Mouse (Mus musculus) neural tube, embryonic 14.5 days (tissue): ENCODE measurements around the gene Mboat1. TPM values are rescaled to one million over a fixed set of nuclear protein-coding genes. Genes with fewer than 3 reads are reported as not detected.

Experiments used
- ATAC-seq: fragments of 200-750 bp; cut with Nextera tagmentation; 2 replicates; pipeline ENCODE4 v1.8.0; 2017; ENCODE audit warnings: low read depth, mild to moderate bottlenecking, moderate TSS enrichment, moderate library complexity
- H3K27ac ChIP-seq: fragments of 300-500 bp; sonication (generic); 2 replicates; pipeline ENCODE4 v1.5.1; 2014; ENCODE audit warnings: low read depth, mild to moderate bottlenecking, control low read depth, low read length, moderate library complexity, mixed read lengths
- H3K27me3 ChIP-seq: fragments of 300-500 bp; sonication (generic); 2 replicates; pipeline ENCODE4 v1.6.1; 2014; ENCODE audit warnings: low read length; ENCODE audit not compliant: control insufficient read depth, insufficient read depth
- H3K36me3 ChIP-seq: fragments of 300-500 bp; sonication (generic); 2 replicates; pipeline ENCODE4 v1.6.1; 2014; ENCODE audit warnings: low read length, mixed read lengths; ENCODE audit not compliant: control insufficient read depth, insufficient read depth
- H3K4me1 ChIP-seq: fragments of 300-500 bp; sonication (generic); 2 replicates; pipeline ENCODE4 v1.6.1; 2014; ENCODE audit warnings: low read length; ENCODE audit not compliant: control insufficient read depth, insufficient read depth
- H3K4me2 ChIP-seq: fragments of 300-500 bp; sonication (generic); 2 replicates; pipeline ENCODE4 v1.6.1; 2014; ENCODE audit warnings: mild to moderate bottlenecking, low read depth, low read length, control low read depth
- H3K4me3 ChIP-seq: fragments of 300-500 bp; sonication (generic); 2 replicates; pipeline ENCODE4 v1.5.1; 2014; ENCODE audit warnings: low read depth, low read length, control low read depth, mixed read lengths
- H3K9ac ChIP-seq: fragments of 300-500 bp; sonication (generic); replicated peaks from 2 replicates; pipeline ENCODE4 v1.6.1; 2014; ENCODE audit warnings: low read depth, mild to moderate bottlenecking, control low read depth, low read length, mixed read lengths
- H3K9me3 ChIP-seq: fragments of 300-500 bp; sonication (generic); 2 replicates; pipeline ENCODE4 v1.6.1; 2016; ENCODE audit warnings: low read length; ENCODE audit not compliant: control insufficient read depth
- WGBS: fragments of 180-500 bp; shearing (Covaris S2); extraction: QIAGEN DNeasy Blood & Tissue Kit; methylation state at CpG from one replicate; pipeline ENCODE4 v1.1.7; 2014; 5-methylcytosine and 5-hydroxymethylcytosine counted together
- polyA plus RNA-seq: library from polyadenylated mRNA; unstranded; fragments of >200 nt; fragmentation: Nextera tagmentation; extraction: Ambion mirVana; gene quantifications from 2 replicates; pipeline ENCODE4 v1.2.1, GENCODE M21; 2014

Gene Mboat1
- polyA plus RNA-seq, 1 experiment from 2014 or later: 1.4 TPM

GRCm38 (mm10) chr13:30251431-30251830 lies 115.1 kb downstream of the Mboat1 start:
- no peak for ATAC-seq
- Histone ChIP-seq H3K27me3 (no peaks in the 10 kb centered on the region), H3K9ac (no peak overlapping the region), H3K36me3 (no peaks in the 10 kb centered on the region), H3K27ac (no peak overlapping the region), H3K9me3 (no peaks in the 10 kb centered on the region), H3K4me2 (no peak overlapping the region), H3K4me1 (no peaks in the 10 kb centered on the region), H3K4me3 (no peak overlapping the region)
- 81% methylated on average over 3 of the region's 3 CpGs for WGBS

- WGBS: 78% methylated on average over 3 of the region's 3 CpGs
- no peak overlapping the region for H3K4me3 ChIP-seq
- H3K4me2 ChIP-seq: no peak overlapping the region
- no peaks in the 10 kb centered on the region for H3K36me3 ChIP-seq
- H3K9me3 ChIP-seq: no peaks in the 10 kb centered on the region
- ATAC-seq: no peak
- H3K9ac ChIP-seq: no peak overlapping the region
- no peak overlapping the region for H3K27ac ChIP-seq
- no peaks in the 10 kb centered on the region for H3K27me3 ChIP-seq
- H3K4me1 ChIP-seq: no peaks in the 10 kb centered on the region
Observed at GRCm38 (mm10) chr13:30252692-30253091, 116.4 kb downstream of the Mboat1 start.

- Histone ChIP-seq H3K4me1 (no peaks in the 10 kb centered on the region), H3K36me3 (no peaks in the 10 kb centered on the region), H3K27ac (no peak overlapping the region), H3K4me2 (no peak overlapping the region), H3K27me3 (no peaks in the 10 kb centered on the region), H3K9me3 (no peaks in the 10 kb centered on the region), H3K4me3 (no peak overlapping the region), H3K9ac (no peak overlapping the region)
- 18% methylated on average over 5 of the region's 5 CpGs for WGBS
- peak; percentile 28; the same call in 1 of the 2 replicates for ATAC-seq
Observed at GRCm38 (mm10) chr13:30253636-30254264, 117.5 kb downstream of the Mboat1 start.

GRCm38 (mm10) chr13:30254421-30254820 lies 118.1 kb downstream of the Mboat1 start:
- Histone ChIP-seq H3K27me3 (no peaks in the 10 kb centered on the region), H3K27ac (no peak overlapping the region), H3K4me1 (no peaks in the 10 kb centered on the region), H3K4me2 (no peak overlapping the region), H3K9ac (no peak overlapping the region), H3K36me3 (no peaks in the 10 kb centered on the region), H3K9me3 (no peaks in the 10 kb centered on the region), H3K4me3 (no peak overlapping the region)
- WGBS: 46% methylated on average over 6 of the region's 6 CpGs
- ATAC-seq: no peak

DNA sequence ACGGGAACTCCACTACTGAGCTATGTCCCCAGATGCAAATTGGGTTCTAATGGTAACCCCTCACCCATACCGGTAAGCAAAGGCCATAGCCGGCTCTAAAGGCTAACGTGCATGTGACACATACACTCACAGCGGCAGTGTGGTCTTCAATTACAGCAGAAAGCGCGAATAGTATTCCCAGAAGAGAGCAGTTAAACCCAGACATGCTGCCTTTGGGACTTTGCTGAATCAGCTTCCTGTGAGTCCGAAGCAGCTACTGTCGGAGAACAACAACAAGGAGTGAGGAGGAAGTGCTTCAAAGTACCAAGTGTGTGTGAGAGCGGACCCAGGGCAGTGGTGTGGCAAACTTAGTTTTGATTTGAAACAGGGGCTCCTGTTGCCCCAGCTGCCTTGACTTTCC lies 122.5 kb downstream of the Mboat1 start:
- no peaks in the 10 kb centered on the region for H3K9me3 ChIP-seq
- ATAC-seq: no peak
- WGBS: 59% methylated on average over 10 of the region's 10 CpGs
- no peaks in the 10 kb centered on the region for H3K36me3 ChIP-seq
- H3K27me3 ChIP-seq: no peaks in the 10 kb centered on the region
- no peak overlapping the region for H3K4me2 ChIP-seq
- H3K27ac ChIP-seq: no peak overlapping the region
- H3K9ac ChIP-seq: no peak overlapping the region
- H3K4me3 ChIP-seq: no peak overlapping the region
- H3K4me1 ChIP-seq: no peaks in the 10 kb centered on the region

- no peaks in the 10 kb centered on the region for H3K9me3 ChIP-seq
- WGBS: 95% methylated on average over 9 of the region's 9 CpGs
- no peak overlapping the region for H3K4me2 ChIP-seq
Observed at GRCm38 (mm10) chr13:30259326-30259725, 123.0 kb downstream of the Mboat1 start.

GRCm38 (mm10) chr13:30259912-30260560 lies 123.7 kb downstream of the Mboat1 start:
- ATAC-seq: peak; percentile 69
- no peaks in the 10 kb centered on the region for H3K4me1 ChIP-seq

More at GRCm38 (mm10) chr13:30259326-30259725, 123.0 kb downstream of the Mboat1 start:
- Histone ChIP-seq H3K4me1 (no peaks in the 10 kb centered on the region), H3K27me3 (no peaks in the 10 kb centered on the region), H3K4me3 (no peak overlapping the region), H3K36me3 (no peaks in the 10 kb centered on the region), H3K9ac (no peak overlapping the region), H3K27ac (no peak overlapping the region)
- no peak for ATAC-seq

GRCm38 (mm10) chr13:30263681-30264080 lies 127.4 kb downstream of the Mboat1 start:
- Histone ChIP-seq H3K27me3 (no peaks in the 10 kb centered on the region), H3K36me3 (no peaks in the 10 kb centered on the region), H3K4me2 (no peak overlapping the region), H3K4me3 (no peak overlapping the region), H3K27ac (no peak overlapping the region), H3K4me1 (no peaks in the 10 kb centered on the region), H3K9me3 (no peaks in the 10 kb centered on the region; the same call in 1 of the 2 replicates), H3K9ac (no peak overlapping the region)
- ATAC-seq: no peak
- 83% methylated on average over 2 of the region's 2 CpGs for WGBS

More at GRCm38 (mm10) chr13:30259912-30260560, 123.7 kb downstream of the Mboat1 start:
- Histone ChIP-seq H3K27me3 (no peaks in the 10 kb centered on the region), H3K4me2 (no peak overlapping the region), H3K4me3 (no peak overlapping the region), H3K36me3 (no peaks in the 10 kb centered on the region), H3K9ac (no peak overlapping the region), H3K27ac (no peak overlapping the region), H3K9me3 (no peaks in the 10 kb centered on the region)
- WGBS: 12% methylated on average over 8 of the region's 8 CpGs

DNA sequence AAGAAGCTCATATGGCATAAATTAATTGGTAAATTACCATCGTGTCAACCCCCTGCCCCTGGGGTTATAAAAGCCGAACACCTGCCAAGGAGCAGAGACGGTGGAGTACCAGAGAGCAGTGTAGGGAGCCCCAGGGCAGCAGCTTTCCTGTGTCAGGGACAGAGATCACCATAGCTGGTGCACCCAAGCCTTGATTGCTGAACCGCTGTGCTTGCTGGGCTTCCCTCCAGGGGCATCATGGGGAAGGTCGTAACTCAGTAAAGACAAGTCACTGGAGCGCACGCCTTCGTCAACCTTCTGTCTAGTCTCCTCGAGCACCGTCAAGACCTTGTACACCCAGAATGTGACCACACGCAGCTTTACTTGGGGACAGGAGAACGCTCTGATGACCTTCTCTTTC lies 128.0 kb downstream of the Mboat1 start:
- Histone ChIP-seq H3K4me1 (no peaks in the 10 kb centered on the region), H3K27ac (no peak overlapping the region), H3K4me3 (no peak overlapping the region), H3K9me3 (no peaks in the 10 kb centered on the region; the same call in 1 of the 2 replicates), H3K27me3 (no peaks in the 10 kb centered on the region), H3K9ac (no peak overlapping the region), H3K36me3 (no peaks in the 10 kb centered on the region), H3K4me2 (no peak overlapping the region)
- ATAC-seq: peak; percentile 36; the same call in 1 of the 2 replicates
- 37% methylated on average over 12 of the region's 12 CpGs for WGBS
